Mouse (Mus musculus) hindbrain, embryonic 16.5 days (tissue): ENCODE data around the gene Morc4. TPM values are rescaled to one million over a fixed set of nuclear protein-coding genes. Genes with fewer than 3 reads are reported as not detected.

Experiments used
- ATAC-seq: fragments of 200-750 bp; cut with Nextera tagmentation; 2 replicates; pipeline ENCODE4 v1.8.0; 2017; ENCODE audit warnings: moderate TSS enrichment, moderate library complexity
- H3K27ac ChIP-seq: fragments of 300-500 bp; sonication (generic); 2 replicates; pipeline ENCODE4 v1.5.1; 2014; ENCODE audit warnings: low read depth, mild to moderate bottlenecking, control low read depth, low read length, moderate library complexity
- H3K27me3 ChIP-seq: fragments of 300-500 bp; sonication (generic); replicated peaks from 2 replicates; pipeline ENCODE4 v1.6.1; 2014; ENCODE audit warnings: low read length; ENCODE audit not compliant: control insufficient read depth, insufficient read depth
- H3K36me3 ChIP-seq: fragments of 300-500 bp; sonication (generic); 2 replicates; pipeline ENCODE4 v1.6.1; 2014; ENCODE audit warnings: mild to moderate bottlenecking, low read length, moderate library complexity, mixed read lengths; ENCODE audit not compliant: control insufficient read depth, insufficient read depth
- H3K4me1 ChIP-seq: fragments of 300-500 bp; sonication (generic); 2 replicates; pipeline ENCODE4 v1.6.1; 2014; ENCODE audit warnings: low read depth, low read length; ENCODE audit not compliant: control insufficient read depth, insufficient read depth
- H3K4me2 ChIP-seq: fragments of 300-500 bp; sonication (generic); 2 replicates; pipeline ENCODE4 v1.6.1; 2014; ENCODE audit warnings: mild to moderate bottlenecking, low read length, control low read depth, moderate library complexity
- H3K4me3 ChIP-seq: fragments of 300-500 bp; sonication (generic); 2 replicates; pipeline ENCODE4 v1.5.1; 2014; ENCODE audit warnings: mild to moderate bottlenecking, low read length, control low read depth, moderate library complexity
- H3K9ac ChIP-seq: fragments of 300-500 bp; sonication (generic); 2 replicates; pipeline ENCODE4 v1.6.1; 2014; ENCODE audit warnings: low read depth, mild to moderate bottlenecking, control low read depth, low read length, moderate library complexity
- H3K9me3 ChIP-seq: fragments of 300-500 bp; sonication (generic); 2 replicates; pipeline ENCODE4 v1.6.1; 2014; ENCODE audit warnings: mild to moderate bottlenecking, low read length, moderate library complexity; ENCODE audit not compliant: control insufficient read depth
- WGBS: fragments of 180-500 bp; shearing (Covaris S2); extraction: QIAGEN DNeasy Blood & Tissue Kit; methylation state at CpG from one replicate; pipeline ENCODE4 v1.1.7; 2014; 5-methylcytosine and 5-hydroxymethylcytosine counted together
- polyA plus RNA-seq: library from polyadenylated mRNA; unstranded; fragments of >200 nt; fragmentation: Nextera tagmentation; extraction: Ambion mirVana; gene quantifications from 2 replicates; pipeline ENCODE4 v1.2.1, GENCODE M21; 2015

The Morc4 gene
- polyA plus RNA-seq, 1 experiment from 2014 or later, result 2.6 TPM

DNA sequence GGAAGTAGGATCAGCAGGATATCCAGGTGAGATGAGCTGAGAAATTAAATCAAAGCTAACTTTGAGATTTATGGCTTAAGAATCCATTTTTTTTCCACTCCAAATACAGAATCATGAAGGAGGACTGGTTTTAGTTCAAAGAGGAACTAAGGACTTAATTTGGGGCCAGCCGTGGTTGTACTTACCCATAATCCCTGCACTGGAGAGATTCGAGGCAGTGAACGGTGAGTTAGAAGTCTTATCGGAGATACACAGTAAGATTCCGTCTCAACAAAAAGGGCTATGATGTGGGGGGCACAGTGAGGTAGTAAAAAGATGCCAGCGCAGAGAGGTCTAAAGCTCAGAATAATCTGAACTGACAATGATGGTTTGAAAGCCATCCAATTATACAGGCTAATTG is 75.4 kb downstream of the Morc4 start:
- H3K9me3 ChIP-seq, result no peaks in the 10 kb centered on the region
- H3K4me3 ChIP-seq, result no peak overlapping the region
- no peak for ATAC-seq
- no peak overlapping the region for H3K9ac ChIP-seq
- no peaks in the 10 kb centered on the region for H3K27me3 ChIP-seq
- no peak overlapping the region for H3K27ac ChIP-seq
- no peaks in the 10 kb centered on the region for H3K4me1 ChIP-seq
- H3K4me2 ChIP-seq, result no peak overlapping the region
- no peaks in the 10 kb centered on the region for H3K36me3 ChIP-seq
- WGBS, result 86% methylated on average over 6 of the region's 6 CpGs

DNA sequence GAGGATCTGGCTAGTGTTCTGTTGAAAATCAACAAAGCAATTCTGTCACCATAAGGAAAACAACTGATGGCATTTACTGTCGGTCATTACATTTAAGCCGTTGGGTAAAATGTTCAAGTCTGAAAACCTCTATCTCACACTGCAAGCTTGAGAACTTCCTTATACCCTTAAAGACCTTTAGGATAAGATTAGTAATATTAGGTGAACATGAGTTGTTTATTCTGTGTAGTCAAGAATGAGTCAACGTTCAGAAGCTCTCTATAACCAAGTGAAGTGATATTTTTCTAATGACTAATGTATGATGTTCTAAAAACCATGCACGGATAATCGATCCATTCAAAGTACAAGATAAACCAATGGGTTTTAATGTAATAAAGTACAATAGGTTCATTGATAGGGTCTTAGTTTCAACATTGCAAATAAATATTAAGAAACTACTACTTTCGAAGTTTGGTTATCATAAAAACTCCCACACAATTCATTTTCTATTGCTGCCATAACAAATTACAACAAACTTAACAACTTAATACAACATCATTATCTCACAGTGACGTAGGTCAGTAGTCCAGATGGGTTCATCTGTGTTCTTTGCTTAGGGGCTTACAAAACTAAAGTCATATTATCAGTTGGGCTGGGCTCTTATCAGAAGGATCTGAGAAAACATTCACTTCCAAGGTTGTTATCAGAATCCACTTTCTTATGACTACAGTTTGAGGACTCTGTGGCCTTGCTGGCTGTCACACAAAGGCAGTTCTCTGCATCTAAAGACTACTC is 77.2 kb downstream of the Morc4 start:
- no peak overlapping the region for H3K27ac ChIP-seq
- no peak overlapping the region for H3K9ac ChIP-seq
- no peak overlapping the region for H3K4me3 ChIP-seq
- ATAC-seq, result no peak
- H3K27me3 ChIP-seq, result no peaks in the 10 kb centered on the region
- no peaks in the 10 kb centered on the region for H3K36me3 ChIP-seq
- H3K9me3 ChIP-seq, result no peaks in the 10 kb centered on the region
- WGBS, result 86% methylated on average over 7 of the region's 7 CpGs
- no peak overlapping the region for H3K4me2 ChIP-seq
- H3K4me1 ChIP-seq, result no peaks in the 10 kb centered on the region

DNA sequence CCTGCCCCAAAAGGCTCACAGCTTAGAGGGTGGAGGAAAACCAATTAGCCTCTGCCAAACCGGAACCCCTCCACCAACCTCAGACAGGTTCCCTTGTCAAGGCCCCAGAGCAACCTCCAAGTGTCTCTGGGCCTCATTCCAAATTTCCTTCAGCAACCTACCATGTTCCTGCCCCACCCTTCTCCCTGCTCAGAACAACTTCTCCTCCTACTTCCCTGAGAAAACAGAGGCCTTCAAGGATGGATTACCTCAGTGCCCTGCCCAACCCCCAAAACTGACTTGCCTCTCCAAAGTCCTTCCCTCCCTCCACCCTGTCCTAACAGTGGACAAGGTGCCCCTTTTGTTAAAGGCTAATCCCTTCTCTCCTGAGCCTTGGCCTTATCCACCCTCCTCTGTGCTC is 85.7 kb downstream of the Morc4 start:
- Histone ChIP-seq H3K27me3 (peaks cover 3% of the 10 kb centered on the region; the same call in 1 of the 2 replicates), H3K27ac (no peak overlapping the region), H3K4me1 (no peaks in the 10 kb centered on the region), H3K9me3 (no peaks in the 10 kb centered on the region), H3K9ac (no peak overlapping the region), H3K4me2 (no peak overlapping the region), H3K36me3 (no peaks in the 10 kb centered on the region), H3K4me3 (no peak overlapping the region)
- ATAC-seq, result no peak
- 55% methylated on average over 1 of the region's 1 CpGs for WGBS

DNA sequence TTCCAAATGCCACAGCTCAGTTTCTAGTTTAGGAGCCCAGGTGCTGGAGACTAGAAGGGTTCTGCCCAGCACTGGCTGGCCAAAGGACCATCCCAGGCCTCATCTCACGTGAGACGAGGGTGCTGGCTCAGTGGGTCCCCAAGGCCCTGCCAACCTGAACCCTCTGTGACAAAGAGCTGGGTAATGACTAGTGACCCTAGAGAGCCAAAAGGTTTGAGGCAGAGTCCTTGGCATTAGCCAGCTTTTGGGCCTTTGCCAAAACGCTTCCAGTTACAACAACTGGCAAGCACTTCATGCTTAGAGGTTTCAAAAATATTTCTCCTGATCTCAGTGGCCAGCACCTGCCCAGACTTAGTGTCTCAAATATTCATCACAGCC is 88.4 kb downstream of the Morc4 start:
- Histone ChIP-seq H3K9me3 (no peaks in the 10 kb centered on the region), H3K27ac (no peak overlapping the region), H3K9ac (no peak overlapping the region), H3K4me1 (no peaks in the 10 kb centered on the region), H3K36me3 (no peaks in the 10 kb centered on the region), H3K27me3 (peaks cover 6% of the 10 kb centered on the region; the same call in 1 of the 2 replicates), H3K4me2 (no peak overlapping the region), H3K4me3 (no peak overlapping the region)
- ATAC-seq, result peak; percentile 27; the same call in 1 of the 2 replicates
- WGBS, result 39% methylated on average over 3 of the region's 3 CpGs

DNA sequence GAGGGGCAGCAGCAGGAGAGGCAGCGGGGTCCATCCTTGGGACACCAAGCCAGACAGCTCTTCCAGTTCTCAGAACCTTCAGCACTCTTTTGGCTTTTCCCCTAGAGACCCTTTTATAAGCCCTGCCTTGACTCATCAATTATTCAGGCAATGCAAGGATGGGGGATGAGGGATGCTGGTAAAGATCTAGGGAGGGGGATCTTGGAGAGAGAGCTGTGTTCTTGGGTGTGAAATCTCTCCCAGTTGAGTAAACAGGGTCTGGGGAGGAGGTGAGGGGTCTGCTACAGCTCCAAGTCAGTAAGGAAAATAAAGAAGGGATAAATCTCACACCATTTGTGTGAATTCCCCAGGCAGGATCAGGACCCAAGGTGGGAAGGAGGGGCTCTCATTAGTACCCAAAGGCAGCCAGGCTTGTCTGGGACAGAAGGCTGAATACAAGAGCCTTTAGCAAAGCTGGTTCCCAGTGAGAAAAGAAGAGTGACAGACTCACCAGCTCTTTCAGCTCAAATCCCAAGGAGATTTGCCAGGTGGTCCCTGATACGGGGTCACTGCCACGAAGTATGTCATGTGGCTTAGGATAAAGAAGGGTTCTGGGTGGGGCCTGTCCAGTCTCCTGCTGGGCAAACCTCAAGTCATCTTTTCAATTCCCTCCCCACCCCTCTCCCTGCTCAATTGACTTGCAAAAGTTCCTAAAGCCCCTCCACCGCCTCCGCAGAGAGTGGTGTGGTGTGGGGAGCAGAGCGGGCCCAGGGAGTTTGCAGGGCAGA is 89.0 kb downstream of the Morc4 start, which contains the start of gene Ripply1:
Ripply1 (minus strand) TSS at position 76 of the 767 bp plus-strand sequence.
- 26% methylated on average over 6 of the region's 6 CpGs for WGBS
- peak; percentile 27; the same call in 1 of the 2 replicates for ATAC-seq
- Histone ChIP-seq H3K4me1 (no peaks in the 10 kb centered on the region), H3K9ac (no peak within 1 kb of the TSS), H3K4me3 (no peak within 1 kb of the TSS), H3K27ac (no peak within 1 kb of the TSS), H3K4me2 (no peak within 1 kb of the TSS), H3K9me3 (no peaks in the 10 kb centered on the region), H3K36me3 (no peaks in the 10 kb centered on the region), H3K27me3 (peaks cover 6% of the 10 kb centered on the region; the same call in 1 of the 2 replicates)

DNA sequence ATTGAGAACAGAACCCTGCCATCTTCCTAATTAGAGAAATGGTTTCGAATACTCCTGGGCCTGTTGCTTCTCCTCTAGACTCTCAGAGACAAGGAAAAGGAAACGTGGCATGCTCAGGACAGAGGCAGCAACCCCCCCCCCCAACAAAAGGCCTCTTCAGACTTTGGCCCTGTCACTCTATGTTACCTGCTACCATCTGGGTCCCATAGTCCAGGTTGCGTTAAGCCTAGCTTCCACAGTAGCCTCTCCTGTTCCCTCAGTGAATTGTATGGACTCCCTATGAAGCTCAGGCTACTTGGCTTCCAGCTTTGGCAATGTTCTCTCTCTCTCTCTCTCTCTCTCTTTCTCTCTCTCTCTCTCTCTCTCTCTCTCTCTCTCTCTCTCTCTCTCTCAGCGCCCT is 89.9 kb downstream of the Morc4 start:
- ATAC-seq, result no peak
- Histone ChIP-seq H3K4me3 (no peak overlapping the region), H3K4me1 (no peaks in the 10 kb centered on the region), H3K4me2 (no peak overlapping the region), H3K27ac (no peak overlapping the region), H3K27me3 (peaks cover 6% of the 10 kb centered on the region; the same call in 1 of the 2 replicates), H3K9ac (no peak overlapping the region), H3K36me3 (no peaks in the 10 kb centered on the region), H3K9me3 (no peaks in the 10 kb centered on the region)
- WGBS, result 85% methylated on average over 4 of the region's 4 CpGs

DNA sequence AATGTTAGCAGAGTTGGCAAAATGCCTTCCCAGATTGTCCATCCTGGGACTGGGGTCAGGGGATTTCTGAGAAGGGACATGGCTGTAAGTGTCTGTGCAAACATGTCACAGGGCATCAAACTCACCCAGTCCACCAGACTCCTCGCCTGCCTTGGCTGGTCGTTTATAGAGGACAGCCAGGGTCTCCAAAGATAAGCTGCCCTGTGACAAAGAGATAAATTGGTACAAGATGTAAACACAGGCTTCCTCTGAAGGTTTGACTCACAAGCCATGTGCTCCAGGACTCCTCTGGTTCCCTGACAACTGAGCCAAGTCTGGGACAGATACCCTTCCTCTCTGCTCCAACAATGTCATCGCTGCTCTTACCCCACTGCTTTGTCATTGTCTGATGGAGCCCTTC is 90.5 kb downstream of the Morc4 start:
- ATAC-seq, result no peak
- Histone ChIP-seq H3K4me1 (no peaks in the 10 kb centered on the region), H3K36me3 (no peaks in the 10 kb centered on the region), H3K4me2 (no peak overlapping the region), H3K4me3 (no peak overlapping the region), H3K27me3 (peaks cover 6% of the 10 kb centered on the region; the same call in 1 of the 2 replicates), H3K9ac (no peak overlapping the region), H3K27ac (no peak overlapping the region), H3K9me3 (no peaks in the 10 kb centered on the region)
- WGBS, result 62% methylated on average over 3 of the region's 3 CpGs

DNA sequence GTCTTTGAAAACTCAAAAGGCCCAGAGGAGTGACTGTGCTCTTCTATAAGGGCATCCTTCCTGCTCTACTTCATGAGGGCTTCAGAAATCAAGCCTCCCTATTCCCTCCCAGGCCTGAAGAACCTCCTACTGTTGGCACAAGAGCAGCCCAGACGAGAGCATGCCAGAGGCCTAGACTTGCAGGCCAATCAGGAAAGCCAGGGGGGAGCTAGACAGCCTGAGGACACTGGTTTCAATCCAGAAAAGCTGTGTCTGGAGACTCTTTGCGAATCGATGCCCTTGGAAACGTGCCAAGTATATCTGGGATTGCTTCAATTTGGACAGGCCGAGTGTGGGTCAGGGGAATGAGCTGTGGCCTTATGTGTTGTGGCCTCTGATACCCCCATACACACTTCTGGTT is 92.1 kb downstream of the Morc4 start:
- Histone ChIP-seq H3K27me3 (peaks cover 9% of the 10 kb centered on the region; the same call in 1 of the 2 replicates), H3K9ac (no peak overlapping the region), H3K4me1 (no peaks in the 10 kb centered on the region), H3K27ac (no peak overlapping the region), H3K4me2 (no peak overlapping the region), H3K36me3 (no peaks in the 10 kb centered on the region), H3K9me3 (no peaks in the 10 kb centered on the region), H3K4me3 (no peak overlapping the region)
- 57% methylated on average over 5 of the region's 5 CpGs for WGBS
- ATAC-seq, result no peak

DNA sequence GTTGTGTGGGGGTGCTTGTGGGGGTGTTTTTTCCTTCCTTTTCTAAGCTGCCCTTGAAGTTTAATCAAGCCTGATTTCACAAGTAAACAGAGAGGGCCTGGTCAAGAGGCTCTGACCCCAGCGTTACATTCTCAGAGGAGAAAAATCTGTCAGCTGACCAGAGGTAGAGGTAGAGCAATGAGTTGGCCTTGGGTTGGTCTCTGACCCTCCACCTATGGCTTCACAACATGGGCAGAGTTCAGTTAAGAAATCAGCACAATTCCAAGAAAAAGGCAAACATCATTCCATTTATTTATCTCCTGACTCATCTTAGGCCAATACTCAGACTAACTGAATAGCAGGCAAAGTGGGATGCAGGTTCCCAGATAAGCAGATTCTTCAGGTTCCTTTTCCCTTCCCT is 92.6 kb downstream of the Morc4 start:
- WGBS, result 67% methylated on average over 1 of the region's 1 CpGs
- no peak for ATAC-seq

More for the DNA sequence above, 92.6 kb downstream of the Morc4 start:
- no peaks in the 10 kb centered on the region for H3K4me1 ChIP-seq
- H3K9me3 ChIP-seq, result no peaks in the 10 kb centered on the region
- no peaks in the 10 kb centered on the region for H3K36me3 ChIP-seq
- no peak overlapping the region for H3K4me2 ChIP-seq
- H3K27me3 ChIP-seq, result peaks cover 9% of the 10 kb centered on the region; the same call in 1 of the 2 replicates
- H3K9ac ChIP-seq, result no peak overlapping the region
- H3K4me3 ChIP-seq, result no peak overlapping the region
- H3K27ac ChIP-seq, result no peak overlapping the region
